ENCODE assay signal across 8 mouse cellular contexts in genomic region chr5:31254452-31254851, GRCm38 (mm10). TPM values are rescaled to one million over a fixed set of nuclear protein-coding genes. Genes with fewer than 3 reads are reported as not detected.
DNase-seq lines count a peak whose midpoint lies in the region; ATAC-seq and TF ChIP-seq lines count a peak whose summit lies in the region.
"Had no signal": no experiment of that assay in that cellular context is flagged by ENCODE, and none has a peak within 500 bp of the region (broad histone marks: within the 10 kb centered on the region; RNA-seq: fewer than 3 reads in every experiment).

No protein-coding gene starts in this region.

- no peak overlapping the region for H3K9ac ChIP-seq in ES-Bruce4 (ENCODE audit: low read depth, poor library complexity, severe bottlenecking)
- no peak overlapping the region for H3K9ac ChIP-seq in heart, postnatal 0 days (replicated peaks; ENCODE audit: low read depth, low read length)
- H3K9ac ChIP-seq in lung, embryonic 15.5 days, result no peak overlapping the region

- no peak for TF ChIP-seq EP300 in ES-Bruce4 (IDR thresholded peaks at IDR 0.05; ENCODE audit: insufficient read depth, low read depth, low read length)
- TF ChIP-seq EP300 in heart, postnatal 0 days (IDR thresholded peaks at IDR 0.05; ENCODE audit: low read depth), result no peak

- H3K36me3 ChIP-seq in ES-Bruce4 (ENCODE audit: control insufficient read depth, insufficient read depth, low read length, poor library complexity, severe bottlenecking), result peaks cover 8% of the 10 kb centered on the region; the same call in 1 of the 2 replicates
- H3K36me3 ChIP-seq in heart, postnatal 0 days (replicated peaks; ENCODE audit: control insufficient read depth, insufficient read depth, low read length), result peaks cover 48% of the 10 kb centered on the region
- peaks cover 62% of the 10 kb centered on the region for H3K36me3 ChIP-seq in lung, embryonic 15.5 days

- H3K4me3 ChIP-seq in ES-Bruce4 (ENCODE audit: low read depth, low read length), result no peak overlapping the region
- no peak overlapping the region for H3K4me3 ChIP-seq in heart, postnatal 0 days (ENCODE audit: low read depth, low read length)
- H3K4me3 ChIP-seq in lung, embryonic 15.5 days, result no peak overlapping the region

- H3K9me3 ChIP-seq in ES-Bruce4 (replicated peaks; ENCODE audit: control insufficient read depth, insufficient read depth, low read length, poor library complexity, severe bottlenecking), result no peaks in the 10 kb centered on the region
- no peaks in the 10 kb centered on the region for H3K9me3 ChIP-seq in heart, postnatal 0 days (replicated peaks; ENCODE audit: control insufficient read depth, low read length)
- H3K9me3 ChIP-seq in lung, embryonic 15.5 days, result no peaks in the 10 kb centered on the region

- TF ChIP-seq POLR2A in ES-Bruce4 (IDR thresholded peaks at IDR 0.05; ENCODE audit: insufficient read depth, low read length), result no peak

- peak overlapping the region; percentile 32; the same call in 1 of the 2 replicates for H3K27ac ChIP-seq in ES-Bruce4 (ENCODE audit: insufficient read depth, low read length)
- peak overlapping the region; percentile 52 for H3K27ac ChIP-seq in heart, postnatal 0 days (ENCODE audit: low read depth)
- peak overlapping the region; percentile 39 for H3K27ac ChIP-seq in lung, embryonic 15.5 days

- H3K4me2 ChIP-seq in heart, postnatal 0 days (ENCODE audit: low read depth, low read length), result no peak overlapping the region
- H3K4me2 ChIP-seq in lung, embryonic 15.5 days, result no peak overlapping the region

- 65% methylated on average over 7 of the region's 7 CpGs for WGBS in heart, postnatal 0 days
- 64% methylated on average over 7 of the region's 7 CpGs for WGBS in lung, embryonic 15.5 days

- peaks cover 2% of the 10 kb centered on the region for H3K4me1 ChIP-seq in ES-Bruce4 (ENCODE audit: control insufficient read depth, insufficient read depth, low read length)
- H3K4me1 ChIP-seq in heart, postnatal 0 days (ENCODE audit: control insufficient read depth, insufficient read depth), result peaks cover 11% of the 10 kb centered on the region; the same call in 1 of the 2 replicates
- H3K4me1 ChIP-seq in lung, embryonic 15.5 days, result peaks cover 8% of the 10 kb centered on the region; the same call in 1 of the 2 replicates

- no peak for TF ChIP-seq CTCF in ES-Bruce4 (IDR thresholded peaks at IDR 0.05; ENCODE audit: low read depth, low read length)
- no peak for TF ChIP-seq CTCF in heart, postnatal 0 days (IDR thresholded peaks at IDR 0.05; ENCODE audit: low read depth)

- H3K27me3 ChIP-seq in ES-Bruce4 (ENCODE audit: control insufficient read depth, insufficient read depth, low read length, poor library complexity, severe bottlenecking), result no peaks in the 10 kb centered on the region
- H3K27me3 ChIP-seq in heart, postnatal 0 days (ENCODE audit: control insufficient read depth, insufficient read depth, low read length), result no peaks in the 10 kb centered on the region
- H3K27me3 ChIP-seq in lung, embryonic 15.5 days, result no peaks in the 10 kb centered on the region

- no peak for ATAC-seq in heart, postnatal 0 days (ENCODE audit: insufficient read depth, low read depth)
- no peak for ATAC-seq in lung, embryonic 15.5 days (ENCODE audit: borderline replicate concordance, extremely low read depth, low FRiP score, low TSS enrichment)

- DNase-seq in adipocyte (ENCODE audit: low spot score), result peak; percentile 47
- DNase-seq in heart, postnatal 0 days (ENCODE audit: low spot score), result no peak
- DNase-seq in cerebellum, adult 8-10 months, result no peak
- no peak for DNase-seq in thymus, postnatal 14 days
- no peak for DNase-seq in layer of hippocampus, adult 9-10 months (ENCODE audit: low spot score)
- DNase-seq: midbrain, embryonic 14.5 days had no signal

RNA-seq across cellular contexts. Expression of gene Krtcap3, which starts 3.0 kb away (rescaled TPM):
- 15.6 and 17.4 TPM in 2 replicates for polyA plus RNA-seq in ES-Bruce4 (2011; ENCODE audit: insufficient read depth, insufficient read length, low read depth, missing spikeins)
- total RNA-seq in heart, postnatal 0 days (2014; rRNA removed; ENCODE audit: low replicate concordance), result 2.0 and 2.6 TPM in 2 replicates
- polyA plus RNA-seq in heart, postnatal 0 days (2015; fragmentation: Nextera tagmentation; extraction: Ambion mirVana), result 1.7 and 2.7 TPM in 2 replicates
- polyA plus RNA-seq in lung, embryonic 15.5 days (2015; fragmentation: Nextera tagmentation; extraction: Ambion mirVana), result 36.4 and 37.9 TPM in 2 replicates

RNA-seq across cellular contexts. Expression of gene Gm9970, which starts 13.4 kb away (rescaled TPM):
- not detected in 2 replicates for polyA plus RNA-seq in ES-Bruce4 (2011; ENCODE audit: insufficient read depth, insufficient read length, low read depth, missing spikeins)
- not detected in 2 replicates for total RNA-seq in heart, postnatal 0 days (2014; rRNA removed; ENCODE audit: low replicate concordance)
- 0.70 and 1.1 TPM in 2 replicates for polyA plus RNA-seq in heart, postnatal 0 days (2015; fragmentation: Nextera tagmentation; extraction: Ambion mirVana)
- polyA plus RNA-seq in lung, embryonic 15.5 days (2015; fragmentation: Nextera tagmentation; extraction: Ambion mirVana), result 0.40 and 0.64 TPM in 2 replicates

RNA-seq across cellular contexts. Expression of gene Nrbp1, which starts 13.8 kb away (rescaled TPM):
- 55.4 and 68.6 TPM in 2 replicates for polyA plus RNA-seq in ES-Bruce4 (2011; ENCODE audit: insufficient read depth, insufficient read length, low read depth, missing spikeins)
- 120 and 124 TPM in 2 replicates for total RNA-seq in heart, postnatal 0 days (2014; rRNA removed; ENCODE audit: low replicate concordance)
- polyA plus RNA-seq in heart, postnatal 0 days (2015; fragmentation: Nextera tagmentation; extraction: Ambion mirVana), result 100 and 104 TPM in 2 replicates
- 155 and 167 TPM in 2 replicates for polyA plus RNA-seq in lung, embryonic 15.5 days (2015; fragmentation: Nextera tagmentation; extraction: Ambion mirVana)

RNA-seq across cellular contexts. Expression of gene Ppm1g, which starts 34.0 kb away (rescaled TPM):
- polyA plus RNA-seq in ES-Bruce4 (2011; ENCODE audit: insufficient read depth, insufficient read length, low read depth, missing spikeins), result 188 and 225 TPM in 2 replicates
- total RNA-seq in heart, postnatal 0 days (2014; rRNA removed; ENCODE audit: low replicate concordance), result 48.7 and 51.7 TPM in 2 replicates
- polyA plus RNA-seq in heart, postnatal 0 days (2015; fragmentation: Nextera tagmentation; extraction: Ambion mirVana), result 61.0 and 68.0 TPM in 2 replicates
- polyA plus RNA-seq in lung, embryonic 15.5 days (2015; fragmentation: Nextera tagmentation; extraction: Ambion mirVana), result 141 and 144 TPM in 2 replicates

RNA-seq across cellular contexts. Expression of gene Ift172, which starts 36.5 kb away (rescaled TPM):
- polyA plus RNA-seq in ES-Bruce4 (2011; ENCODE audit: insufficient read depth, insufficient read length, low read depth, missing spikeins), result 21.3 and 27.2 TPM in 2 replicates
- total RNA-seq in heart, postnatal 0 days (2014; rRNA removed; ENCODE audit: low replicate concordance), result 30.3 and 40.9 TPM in 2 replicates
- 14.6 and 16.5 TPM in 2 replicates for polyA plus RNA-seq in heart, postnatal 0 days (2015; fragmentation: Nextera tagmentation; extraction: Ambion mirVana)
- 33.8 and 37.2 TPM in 2 replicates for polyA plus RNA-seq in lung, embryonic 15.5 days (2015; fragmentation: Nextera tagmentation; extraction: Ambion mirVana)
